Mouse (Mus musculus): ENCODE results near the gene Prkd2. TPM values are rescaled to one million over a fixed set of nuclear protein-coding genes. Genes with fewer than 3 reads are reported as not detected.

Prkd2 gene
- polyA plus RNA-seq, 1 experiment from 2014 or later = 19.7 TPM

GRCm38 (mm10) chr7:16815351-16815941 is 27.3 kb upstream of the Prkd2 start, which contains the start of gene Strn4:
Gene Strn4, plus strand, starts transcription at chr7:16815889.
- Histone ChIP-seq H3K4me1 (peaks cover 58% of the 10 kb centered on the region), H3K36me3 (peaks cover 15% of the 10 kb centered on the region; the same call in 1 of the 2 replicates), H3K27ac (peak within 1 kb of the TSS; percentile 96), H3K4me3 (peak within 1 kb of the TSS; percentile 98), H3K9me3 (no peaks in the 10 kb centered on the region), H3K4me2 (peak within 1 kb of the TSS; percentile 88), H3K27me3 (peaks cover 20% of the 10 kb centered on the region), H3K9ac (peak within 1 kb of the TSS; percentile 100)
- WGBS = 3% methylated on average over 1 of the region's 1 CpGs
- peak; percentile 9; the same call in 1 of the 2 replicates for ATAC-seq (ENCODE audit: borderline replicate concordance, extremely low read depth, low FRiP score, low TSS enrichment)

GRCm38 (mm10) chr7:16816078-16816474 is 26.6 kb upstream of the Prkd2 start:
- peaks cover 14% of the 10 kb centered on the region for H3K27me3 ChIP-seq
- peak overlapping the region; percentile 100 for H3K9ac ChIP-seq
- H3K4me3 ChIP-seq = peak overlapping the region; percentile 98
- WGBS = under 1% methylated on average over 39 of the region's 55 CpGs
- H3K4me2 ChIP-seq = peak overlapping the region; percentile 88
- H3K4me1 ChIP-seq = peaks cover 55% of the 10 kb centered on the region
- ATAC-seq (ENCODE audit: borderline replicate concordance, extremely low read depth, low FRiP score, low TSS enrichment) = peak; percentile 80
- no peaks in the 10 kb centered on the region for H3K9me3 ChIP-seq
- peak overlapping the region; percentile 96 for H3K27ac ChIP-seq
- H3K36me3 ChIP-seq = peaks cover 15% of the 10 kb centered on the region; the same call in 1 of the 2 replicates

GRCm38 (mm10) chr7:16816475-16817122 is 26.1 kb upstream of the Prkd2 start, which contains the start of gene Fkrp:
Gene Fkrp, minus strand, starts transcription at chr7:16816732.
- peak within 1 kb of the TSS; percentile 98 for H3K4me3 ChIP-seq
- peak within 1 kb of the TSS; percentile 100 for H3K9ac ChIP-seq
- peaks cover 9% of the 10 kb centered on the region for H3K27me3 ChIP-seq
- peak within 1 kb of the TSS; percentile 88 for H3K4me2 ChIP-seq
- H3K36me3 ChIP-seq = peaks cover 15% of the 10 kb centered on the region; the same call in 1 of the 2 replicates
- peaks cover 53% of the 10 kb centered on the region for H3K4me1 ChIP-seq
- ATAC-seq (ENCODE audit: borderline replicate concordance, extremely low read depth, low FRiP score, low TSS enrichment) = peak; percentile 76
- peak within 1 kb of the TSS; percentile 96 for H3K27ac ChIP-seq
- H3K9me3 ChIP-seq = no peaks in the 10 kb centered on the region
- under 1% methylated on average over 57 of the region's 64 CpGs for WGBS

DNA sequence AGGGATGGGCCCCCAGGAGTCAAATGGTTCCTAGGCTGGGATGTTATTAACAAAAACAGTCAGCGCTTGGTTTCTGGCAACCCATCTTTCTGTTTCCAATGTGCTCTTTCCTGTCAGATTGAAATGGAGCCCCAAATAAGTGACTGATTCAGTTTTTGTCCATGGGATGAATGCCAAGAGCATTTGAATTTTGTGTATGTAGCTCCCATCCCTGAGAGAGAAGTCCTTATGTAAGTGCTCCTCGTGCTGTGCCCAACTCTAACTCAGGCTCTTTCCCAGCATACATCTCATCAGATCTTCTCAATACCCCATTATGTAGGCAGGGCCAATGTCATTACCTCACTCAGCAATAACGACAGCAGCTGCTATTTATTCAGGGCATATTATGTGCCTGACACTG is 25.0 kb upstream of the Prkd2 start:
- peaks cover 20% of the 10 kb centered on the region; the same call in 1 of the 2 replicates for H3K36me3 ChIP-seq
- no peak overlapping the region for H3K27ac ChIP-seq
- H3K4me3 ChIP-seq = peak overlapping the region; percentile 98
- H3K4me2 ChIP-seq = peak overlapping the region; percentile 88
- H3K27me3 ChIP-seq = no peaks in the 10 kb centered on the region
- WGBS = 37% methylated on average over 3 of the region's 3 CpGs
- ATAC-seq (ENCODE audit: borderline replicate concordance, extremely low read depth, low FRiP score, low TSS enrichment) = no peak
- no peaks in the 10 kb centered on the region for H3K9me3 ChIP-seq
- H3K4me1 ChIP-seq = peaks cover 60% of the 10 kb centered on the region
- peak overlapping the region; percentile 100 for H3K9ac ChIP-seq

- WGBS = 81% methylated on average over 5 of the region's 5 CpGs
- peaks cover 61% of the 10 kb centered on the region for H3K4me1 ChIP-seq
- no peak for ATAC-seq (ENCODE audit: borderline replicate concordance, extremely low read depth, low FRiP score, low TSS enrichment)
Observed at GRCm38 (mm10) chr7:16819794-16820193, 22.9 kb upstream of the Prkd2 start.

GRCm38 (mm10) chr7:16820271-16820763 is 22.4 kb upstream of the Prkd2 start:
- H3K9me3 ChIP-seq = no peaks in the 10 kb centered on the region
- WGBS = 61% methylated on average over 5 of the region's 5 CpGs
- no peak overlapping the region for H3K4me3 ChIP-seq
- no peaks in the 10 kb centered on the region for H3K27me3 ChIP-seq
- H3K4me2 ChIP-seq = no peak overlapping the region
- peaks cover 27% of the 10 kb centered on the region for H3K36me3 ChIP-seq
- ATAC-seq (ENCODE audit: borderline replicate concordance, extremely low read depth, low FRiP score, low TSS enrichment) = no peak
- no peak overlapping the region for H3K9ac ChIP-seq
- H3K4me1 ChIP-seq = peaks cover 60% of the 10 kb centered on the region
- no peak overlapping the region for H3K27ac ChIP-seq

More at GRCm38 (mm10) chr7:16819794-16820193, 22.9 kb upstream of the Prkd2 start:
- no peak overlapping the region for H3K4me3 ChIP-seq
- no peak overlapping the region for H3K27ac ChIP-seq
- H3K4me2 ChIP-seq = no peak overlapping the region
- peaks cover 22% of the 10 kb centered on the region for H3K36me3 ChIP-seq
- H3K9ac ChIP-seq = no peak overlapping the region
- H3K27me3 ChIP-seq = no peaks in the 10 kb centered on the region
- H3K9me3 ChIP-seq = no peaks in the 10 kb centered on the region

DNA sequence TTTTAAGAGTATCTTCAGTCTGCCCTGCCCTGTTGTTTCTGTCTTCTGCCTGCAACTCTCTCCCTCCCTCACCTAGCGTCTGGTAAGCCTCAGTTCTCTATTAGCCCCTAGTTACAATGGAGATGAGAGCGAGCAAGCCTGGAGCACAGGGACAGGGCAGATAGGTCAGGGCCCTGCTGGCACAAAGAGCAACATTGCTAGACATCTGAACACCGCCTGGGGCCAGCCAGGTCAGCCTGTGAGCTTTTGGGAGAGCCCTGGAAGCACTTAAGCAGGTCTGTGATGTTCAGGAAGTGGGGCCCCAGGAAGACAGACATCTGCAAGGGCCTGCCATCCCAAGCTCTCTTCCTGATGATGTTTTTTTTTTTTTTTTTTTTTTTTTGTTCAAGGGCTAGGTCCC is 21.6 kb upstream of the Prkd2 start:
- no peak overlapping the region for H3K4me3 ChIP-seq
- H3K36me3 ChIP-seq = peaks cover 35% of the 10 kb centered on the region
- H3K9me3 ChIP-seq = no peaks in the 10 kb centered on the region
- H3K27me3 ChIP-seq = no peaks in the 10 kb centered on the region
- no peak overlapping the region for H3K27ac ChIP-seq
- H3K9ac ChIP-seq = no peak overlapping the region
- WGBS = 57% methylated on average over 3 of the region's 3 CpGs
- peaks cover 53% of the 10 kb centered on the region for H3K4me1 ChIP-seq
- H3K4me2 ChIP-seq = no peak overlapping the region
- no peak for ATAC-seq (ENCODE audit: borderline replicate concordance, extremely low read depth, low FRiP score, low TSS enrichment)

- Histone ChIP-seq H3K36me3 (peaks cover 41% of the 10 kb centered on the region), H3K9ac (no peak overlapping the region), H3K4me3 (no peak overlapping the region), H3K4me2 (no peak overlapping the region), H3K9me3 (no peaks in the 10 kb centered on the region), H3K4me1 (peaks cover 53% of the 10 kb centered on the region), H3K27ac (no peak overlapping the region), H3K27me3 (no peaks in the 10 kb centered on the region)
- 56% methylated on average over 4 of the region's 4 CpGs for WGBS
- ATAC-seq (ENCODE audit: borderline replicate concordance, extremely low read depth, low FRiP score, low TSS enrichment) = no peak
Observed at GRCm38 (mm10) chr7:16821669-16822101, 21.0 kb upstream of the Prkd2 start.

GRCm38 (mm10) chr7:16823734-16824133 is 19.0 kb upstream of the Prkd2 start:
- Histone ChIP-seq H3K4me2 (no peak overlapping the region), H3K27ac (no peak overlapping the region), H3K27me3 (no peaks in the 10 kb centered on the region), H3K4me1 (peaks cover 35% of the 10 kb centered on the region), H3K36me3 (peaks cover 51% of the 10 kb centered on the region), H3K9me3 (no peaks in the 10 kb centered on the region), H3K4me3 (no peak overlapping the region), H3K9ac (no peak overlapping the region)
- ATAC-seq (ENCODE audit: borderline replicate concordance, extremely low read depth, low FRiP score, low TSS enrichment) = no peak
- 69% methylated on average over 5 of the region's 5 CpGs for WGBS

DNA sequence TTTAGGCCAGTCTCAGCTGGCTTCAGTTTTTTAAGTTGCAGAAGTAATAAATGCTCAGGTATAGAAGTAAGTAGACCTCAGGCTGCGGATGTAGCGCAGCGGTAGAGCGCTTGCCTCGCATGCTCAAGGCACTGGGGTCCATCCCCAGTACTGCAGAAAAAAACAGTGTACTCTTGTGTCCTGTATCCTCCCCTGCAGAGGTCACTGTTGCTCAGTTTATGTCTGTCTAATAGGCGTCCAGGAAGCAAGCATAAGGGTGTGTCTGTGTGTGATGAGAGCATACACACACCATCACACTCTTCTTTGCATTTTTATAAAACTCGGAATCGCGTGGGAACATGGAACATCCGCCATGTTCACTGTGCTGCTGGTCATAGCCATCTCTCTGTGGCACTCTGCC is 16.9 kb upstream of the Prkd2 start:
- peaks cover 17% of the 10 kb centered on the region; the same call in 1 of the 2 replicates for H3K4me1 ChIP-seq

DNA sequence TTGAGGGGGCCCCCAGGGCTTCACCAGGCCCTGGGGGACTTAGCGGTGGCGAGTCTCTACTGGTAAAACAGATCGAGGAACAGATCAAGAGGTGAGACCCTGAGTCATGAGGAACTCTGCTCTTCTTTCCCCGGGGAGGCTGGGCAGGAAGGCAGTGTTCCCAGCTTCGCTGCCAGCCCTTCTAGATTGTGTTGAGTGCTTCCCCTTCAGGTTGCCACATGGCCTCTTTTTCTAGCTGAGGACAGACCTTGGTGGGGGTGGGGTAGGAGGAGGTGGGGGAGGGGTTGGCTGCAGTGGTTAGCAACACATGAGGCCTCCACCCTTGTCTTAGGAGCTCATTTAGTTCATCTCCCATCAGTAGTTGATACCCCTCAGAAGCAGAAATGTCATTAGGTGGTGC is 16.1 kb upstream of the Prkd2 start:
- peaks cover 79% of the 10 kb centered on the region for H3K36me3 ChIP-seq
- no peaks in the 10 kb centered on the region for H3K27me3 ChIP-seq
- no peaks in the 10 kb centered on the region for H3K9me3 ChIP-seq
- no peak overlapping the region for H3K9ac ChIP-seq
- whole genome bisulfite sequencing = 75% methylated on average over 5 of the region's 5 CpGs
- H3K4me2 ChIP-seq = no peak overlapping the region
- ATAC-seq (ENCODE audit: borderline replicate concordance, extremely low read depth, low FRiP score, low TSS enrichment) = no peak
- no peak overlapping the region for H3K27ac ChIP-seq
- H3K4me1 ChIP-seq = peaks cover 12% of the 10 kb centered on the region; the same call in 1 of the 2 replicates
- no peak overlapping the region for H3K4me3 ChIP-seq

More for the DNA sequence above, 16.9 kb upstream of the Prkd2 start:
- no peak overlapping the region for H3K9ac ChIP-seq
- no peak overlapping the region for H3K4me3 ChIP-seq
- H3K27me3 ChIP-seq = no peaks in the 10 kb centered on the region
- peaks cover 71% of the 10 kb centered on the region for H3K36me3 ChIP-seq
- H3K9me3 ChIP-seq = no peaks in the 10 kb centered on the region
- 82% methylated on average over 10 of the region's 10 CpGs for WGBS
- no peak overlapping the region for H3K27ac ChIP-seq
- no peak for ATAC-seq (ENCODE audit: borderline replicate concordance, extremely low read depth, low FRiP score, low TSS enrichment)
- no peak overlapping the region for H3K4me2 ChIP-seq

DNA sequence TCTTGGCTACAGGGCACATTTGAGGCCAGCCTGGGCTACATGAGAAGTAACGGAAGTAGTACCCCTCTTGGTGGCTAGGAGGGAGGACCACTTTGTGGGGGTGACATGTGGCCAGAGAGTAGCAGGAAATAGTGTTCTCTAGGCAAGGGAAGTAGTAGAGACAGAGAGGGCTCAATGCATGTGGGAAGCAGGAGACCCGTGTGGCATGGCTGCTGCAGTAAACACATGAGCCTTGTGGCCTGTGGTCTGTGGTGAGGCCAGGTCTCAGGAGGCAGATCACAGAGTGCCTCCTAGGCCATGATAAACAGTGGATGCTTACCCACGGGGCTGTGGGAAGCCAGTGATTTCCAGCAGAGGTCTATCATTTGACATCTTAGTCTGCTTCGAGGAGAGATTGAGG is 15.4 kb upstream of the Prkd2 start:
- peaks cover 6% of the 10 kb centered on the region; the same call in 1 of the 2 replicates for H3K4me1 ChIP-seq
- H3K4me3 ChIP-seq = no peak overlapping the region
- no peak overlapping the region for H3K4me2 ChIP-seq
- no peak overlapping the region for H3K27ac ChIP-seq
- WGBS = 77% methylated on average over 4 of the region's 4 CpGs
- H3K9ac ChIP-seq = no peak overlapping the region
- no peaks in the 10 kb centered on the region for H3K9me3 ChIP-seq
- no peak for ATAC-seq (ENCODE audit: borderline replicate concordance, extremely low read depth, low FRiP score, low TSS enrichment)
- no peaks in the 10 kb centered on the region for H3K27me3 ChIP-seq
- H3K36me3 ChIP-seq = peaks cover 86% of the 10 kb centered on the region
